Mouse (Mus musculus) thymus, postnatal 4 days (tissue): Measurements from ENCODE around the gene Pcmt1.
"Not testable (repeated sequence)": the region's sequence is repeated elsewhere in the genome, so short reads cannot be mapped to it uniquely, and the experiment has no call there.

ENCODE experiments used
- DNase-seq: peaks from one replicate; pipeline ENCODE4 v3.0.0; 2021

Gene Pcmt1

DNA sequence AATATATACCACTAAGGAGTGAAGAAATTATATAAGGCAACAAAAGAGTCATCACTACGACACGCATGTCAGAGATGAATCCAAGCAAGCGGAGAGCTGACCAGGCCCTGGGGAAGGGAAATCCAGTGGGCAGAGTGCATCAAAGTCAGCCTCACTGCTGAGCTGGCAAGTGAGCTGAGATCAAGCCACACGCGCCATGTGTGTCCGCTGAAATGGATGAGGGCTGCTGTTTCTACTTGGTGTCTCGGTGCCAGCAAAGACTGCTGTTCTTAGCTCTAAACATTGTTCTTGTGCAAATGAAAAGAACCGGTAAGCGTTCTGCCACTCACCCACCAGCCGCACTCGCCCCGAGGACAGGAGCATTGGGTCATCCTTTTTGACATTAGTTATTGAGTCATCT lies 40.6 kb downstream of the Pcmt1 start:
- DNase-seq = no peak

DNA sequence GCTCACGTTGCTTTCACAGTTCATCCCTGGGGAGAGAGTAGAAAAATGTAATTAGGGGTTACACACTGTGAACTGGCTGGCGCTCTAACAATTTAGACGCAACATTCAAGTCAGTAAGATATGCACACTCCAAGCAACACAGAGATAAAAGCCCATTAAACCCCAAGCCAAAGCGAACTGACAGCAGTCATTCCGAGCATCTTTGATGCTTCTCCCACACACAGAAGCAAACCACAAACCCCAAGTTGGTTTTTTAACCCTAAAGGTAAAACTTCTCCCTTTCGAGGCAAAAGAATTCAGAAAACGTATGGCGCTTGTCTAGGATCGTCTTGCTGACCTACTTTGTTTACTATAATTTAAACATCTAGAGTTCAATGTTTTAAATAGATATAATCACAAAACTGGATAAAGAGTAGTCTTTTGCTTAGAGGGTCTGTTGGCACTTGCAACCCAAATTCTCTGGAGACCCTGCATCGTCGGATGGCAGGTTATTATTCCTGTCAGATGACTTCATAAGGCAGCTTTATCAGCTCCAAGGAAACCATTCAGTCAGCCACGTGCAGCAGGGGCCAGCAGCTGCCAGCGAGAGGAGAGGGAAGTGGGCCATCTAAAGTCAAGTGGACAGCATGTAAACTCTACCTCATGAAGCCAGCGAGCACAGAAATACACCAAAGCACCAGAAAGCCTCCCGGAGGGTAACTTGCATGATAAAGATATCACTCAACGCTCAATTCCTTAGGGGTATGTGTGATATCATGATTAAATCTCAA lies 49.8 kb downstream of the Pcmt1 start:
- no peak for DNase-seq

DNA sequence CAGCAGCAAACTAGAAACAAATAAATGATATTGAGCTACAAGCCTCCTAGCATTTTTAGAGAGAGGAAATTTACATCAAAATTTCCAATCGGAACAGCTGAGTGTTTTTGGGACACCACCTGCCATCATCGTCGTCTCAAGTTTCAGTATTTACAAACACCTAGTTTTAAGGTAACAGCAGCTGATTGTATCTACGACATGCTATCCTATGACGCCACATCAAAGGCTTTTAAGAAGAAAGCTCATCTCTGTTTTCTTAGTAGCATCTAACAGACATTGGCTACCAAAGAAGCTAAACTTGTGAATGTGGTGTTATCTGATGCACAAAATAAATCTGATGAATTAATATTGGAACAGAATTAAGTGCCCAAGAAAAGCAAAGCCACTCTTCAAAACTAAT lies 50.6 kb downstream of the Pcmt1 start:
- no peak for DNase-seq

DNA sequence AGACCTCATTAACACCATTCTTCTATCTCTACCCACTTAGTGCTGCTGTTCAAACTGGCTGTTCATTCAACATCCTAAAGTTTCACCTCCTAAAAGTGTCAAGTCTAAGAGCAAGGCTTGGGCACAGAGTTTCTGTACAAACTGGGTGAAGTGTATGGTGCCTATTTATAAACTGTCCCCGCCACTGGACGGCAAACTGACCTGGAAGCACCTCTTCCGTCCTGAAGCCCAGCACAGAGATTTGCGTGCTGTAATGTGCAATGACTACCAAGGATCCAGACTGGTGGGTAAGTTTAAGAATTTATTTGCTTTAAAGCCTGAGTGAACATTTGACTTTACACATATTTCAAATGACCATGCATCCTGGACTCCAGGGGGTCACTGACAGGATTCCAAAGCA lies 51.8 kb downstream of the Pcmt1 start:
- DNase-seq = no peak

DNA sequence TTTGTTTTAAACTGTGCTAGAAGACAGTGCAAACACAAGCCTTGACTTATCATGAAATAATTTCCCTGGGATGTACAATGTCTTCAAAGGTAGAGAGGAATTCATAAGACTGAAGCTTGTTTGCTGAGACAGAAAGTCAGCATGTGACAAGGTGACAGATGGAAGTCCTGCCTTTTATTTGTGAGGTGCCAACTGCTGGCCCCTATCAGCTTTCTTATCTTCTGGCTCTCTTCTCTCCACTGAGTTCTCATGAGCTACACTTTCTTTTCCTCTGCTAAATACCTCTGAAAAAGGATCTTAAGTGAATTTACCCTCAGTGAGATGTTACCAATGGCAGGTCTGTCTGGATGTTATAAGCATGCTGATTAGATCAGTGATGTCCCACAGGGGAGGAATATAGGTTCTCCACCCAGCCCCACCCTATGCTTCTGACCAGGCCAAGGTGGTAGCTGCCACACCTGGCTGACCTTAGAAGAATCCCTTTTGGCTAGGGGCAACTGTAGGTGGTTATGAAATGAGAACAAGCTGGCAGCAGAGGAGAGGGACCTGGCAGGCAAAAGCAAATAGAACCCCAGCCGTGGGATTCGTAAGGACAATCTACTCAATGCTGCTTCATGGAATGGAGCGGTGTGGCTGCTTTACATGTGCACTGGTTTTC lies 56.9 kb downstream of the Pcmt1 start:
- no peak for DNase-seq

DNA sequence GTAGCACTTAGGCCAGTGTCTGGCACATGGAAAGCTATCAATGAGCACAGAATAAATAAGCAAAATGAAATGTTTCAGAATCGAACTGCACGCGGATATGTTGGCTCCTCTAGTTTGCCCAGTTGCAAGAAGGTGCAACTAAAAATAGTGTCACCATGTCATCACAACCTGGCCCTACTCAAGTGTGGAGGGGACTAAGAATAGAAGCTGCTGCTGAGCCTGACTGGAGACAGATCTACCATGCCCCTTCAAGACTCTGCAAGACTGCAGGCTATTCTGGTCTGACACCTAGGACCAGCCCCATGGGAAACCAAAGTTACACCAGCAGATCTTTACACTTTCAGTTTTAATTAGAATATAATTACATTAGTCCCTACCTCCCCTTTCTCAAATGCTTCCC lies 58.6 kb downstream of the Pcmt1 start:
- no peak for DNase-seq

DNA sequence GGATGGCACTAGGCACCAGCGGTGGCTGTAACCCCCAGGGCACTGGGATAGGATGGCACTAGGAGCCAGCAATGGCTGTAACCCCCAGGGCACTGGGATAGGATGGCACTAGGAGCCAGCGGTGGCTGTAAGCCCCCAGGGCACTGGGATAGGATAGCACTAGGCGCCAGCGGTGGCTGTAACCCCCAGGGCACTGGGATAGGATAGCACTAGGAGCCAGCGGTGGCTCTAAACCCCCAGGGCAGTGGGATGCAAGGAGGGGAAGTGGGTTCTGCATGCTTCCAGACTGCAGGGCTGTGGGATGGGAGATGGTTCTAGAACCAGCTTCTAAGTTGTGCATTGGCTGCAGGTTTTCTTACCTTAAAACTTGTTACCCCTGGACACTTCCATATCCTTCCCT lies 60.2 kb downstream of the Pcmt1 start:
- no peak for DNase-seq

DNA sequence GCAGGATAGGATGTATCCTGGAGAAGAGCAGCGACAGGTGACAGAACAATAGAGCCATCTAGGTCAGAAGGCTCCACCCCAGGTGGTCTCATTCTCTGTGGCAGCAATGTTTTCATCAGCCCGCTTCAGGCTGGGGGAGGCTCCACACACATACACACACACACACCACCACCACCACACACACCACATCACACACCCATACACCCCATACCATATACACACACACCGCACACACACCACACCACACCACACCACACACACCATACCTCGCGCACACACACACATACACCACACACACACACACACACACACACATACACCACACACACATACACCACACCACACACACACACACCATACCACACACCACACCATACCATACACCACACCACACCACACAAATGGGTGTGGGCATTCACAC lies 61.1 kb downstream of the Pcmt1 start:
- no peak for DNase-seq

DNA sequence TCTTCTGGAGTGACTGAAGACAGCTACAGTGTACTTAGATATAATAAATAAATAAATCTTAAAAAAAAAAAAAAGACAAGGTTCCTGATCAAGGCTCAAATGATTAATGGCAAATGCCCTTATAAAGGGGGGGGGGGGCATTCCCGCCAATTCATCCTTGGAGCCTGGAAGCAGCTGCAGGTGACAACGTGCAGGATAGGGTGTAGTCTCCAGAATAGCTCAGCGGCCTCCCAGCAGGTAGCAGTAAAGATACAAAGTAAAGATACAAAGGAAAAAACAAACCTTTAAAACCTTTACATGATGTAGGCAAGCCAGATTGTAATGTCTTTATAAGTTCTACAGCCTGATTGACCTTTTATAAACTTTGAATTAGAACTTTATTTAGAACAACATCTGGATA lies 63.4 kb downstream of the Pcmt1 start:
- not testable (repeated sequence) for DNase-seq

DNA sequence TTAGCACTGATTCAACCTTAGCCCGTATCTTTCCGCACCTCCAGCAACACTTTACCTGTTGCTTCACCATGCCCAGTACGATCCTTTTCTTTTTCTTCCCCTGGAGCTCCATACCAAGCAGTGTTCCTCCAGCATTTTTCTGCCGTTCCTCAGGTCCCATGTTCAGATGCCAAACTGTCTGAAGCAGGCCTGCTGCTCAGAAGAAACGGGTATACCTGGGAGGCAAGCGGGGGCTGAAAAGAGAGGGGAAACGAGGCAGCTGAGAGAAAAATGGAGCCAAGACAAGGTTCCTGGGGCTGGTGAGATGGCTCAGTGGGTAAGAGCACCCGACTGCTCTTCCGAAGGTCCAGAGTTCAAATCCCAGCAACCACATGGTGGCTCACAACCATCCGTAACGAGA lies 63.8 kb downstream of the Pcmt1 start:
- not testable (repeated sequence) for DNase-seq

DNA sequence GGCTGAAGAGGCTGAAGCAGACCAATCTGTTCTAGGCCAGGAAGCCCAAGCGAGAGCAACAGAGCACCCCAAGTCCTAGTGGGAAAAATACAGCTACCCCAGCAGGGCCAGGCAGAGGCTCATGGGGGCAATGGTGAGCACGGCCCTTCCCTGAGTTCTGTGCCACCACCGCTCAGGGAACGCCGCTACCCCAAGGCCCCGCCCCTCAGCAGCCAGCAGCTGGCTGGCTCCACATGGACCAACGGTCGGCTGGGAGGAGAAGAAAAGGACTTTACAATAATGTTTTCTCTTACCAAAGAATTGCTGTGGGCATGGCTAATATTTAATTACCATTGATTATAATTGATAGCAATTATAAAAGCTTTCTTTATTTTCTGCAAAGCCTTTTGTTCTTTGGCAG lies 66.1 kb downstream of the Pcmt1 start:
- DNase-seq = no peak

DNA sequence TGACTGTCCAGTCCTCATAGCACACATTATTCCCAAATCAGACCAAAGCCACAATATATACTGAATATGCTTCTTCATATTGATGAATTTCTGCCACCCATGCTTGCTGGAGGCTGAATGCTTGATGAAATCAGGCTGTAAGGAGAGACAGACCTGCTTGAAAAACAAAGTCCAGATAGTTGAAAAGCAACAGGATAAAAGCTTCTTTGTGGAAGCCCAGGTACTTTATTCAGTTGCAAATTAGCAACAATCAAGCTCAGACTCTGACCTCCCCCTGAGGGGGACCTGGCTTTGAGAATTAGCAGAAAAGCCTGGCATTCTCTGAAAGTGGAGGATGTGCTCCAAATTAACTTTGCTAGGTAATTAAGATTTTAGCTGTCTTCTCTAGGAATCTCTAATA lies 68.7 kb downstream of the Pcmt1 start:
- DNase-seq = not testable (repeated sequence)

DNA sequence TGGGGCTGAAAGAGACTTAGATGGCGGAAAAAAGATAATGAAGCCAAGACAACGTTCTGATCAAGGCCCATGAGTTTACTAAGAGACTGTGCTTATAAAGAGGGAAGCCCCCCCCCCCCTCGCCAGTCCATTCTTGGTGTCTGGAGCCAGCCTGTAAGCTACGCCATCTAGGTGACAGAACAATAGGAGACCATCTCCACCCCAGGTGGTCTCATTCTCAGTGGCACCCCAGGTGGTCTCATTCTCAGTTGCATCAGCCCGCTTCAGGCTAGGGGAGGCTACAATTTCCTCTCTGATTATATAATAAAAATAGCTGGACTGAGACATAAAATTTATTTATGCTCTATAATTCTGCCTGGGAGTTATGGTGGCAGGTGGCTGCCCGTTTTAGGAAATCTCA lies 69.3 kb downstream of the Pcmt1 start:
- no peak for DNase-seq

DNA sequence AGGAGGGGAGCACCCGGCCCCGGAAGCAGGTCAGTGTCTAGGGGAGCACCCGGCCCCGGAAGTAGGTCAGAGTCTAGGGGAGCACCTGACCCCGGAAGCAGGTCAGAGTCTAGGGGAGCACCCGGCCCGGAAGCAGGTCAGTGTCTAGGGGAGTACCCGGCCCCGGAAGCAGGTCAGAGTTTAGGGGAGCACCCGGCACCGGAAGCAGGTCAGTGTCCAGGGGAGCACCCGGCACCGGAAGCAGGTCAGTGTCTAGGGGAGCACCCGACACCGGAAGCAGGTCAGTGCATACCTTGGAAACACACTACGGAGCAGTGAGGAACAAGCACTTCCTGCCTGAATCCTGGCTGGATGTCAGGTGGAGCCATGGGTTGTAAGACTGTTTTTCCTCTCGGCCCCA lies 72.3 kb downstream of the Pcmt1 start:
- DNase-seq = no peak

DNA sequence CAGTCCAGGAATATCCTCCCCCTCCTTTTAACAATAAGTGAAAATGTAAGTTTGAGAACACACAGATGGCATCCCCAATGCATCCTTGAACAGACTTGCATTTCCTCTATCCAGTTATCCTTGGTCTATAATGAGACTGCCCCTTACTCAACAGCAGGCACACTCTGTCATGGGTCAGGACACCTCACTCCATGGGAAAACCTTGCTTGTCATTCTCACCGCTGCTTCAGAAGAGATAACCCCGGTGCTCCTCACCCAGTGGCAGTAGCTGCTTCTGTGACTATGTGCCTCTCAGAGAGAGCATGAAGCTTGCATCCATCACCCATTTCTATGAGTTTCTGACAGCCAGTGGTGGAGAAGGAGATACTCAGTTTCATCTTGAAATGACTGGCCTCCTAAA lies 74.5 kb downstream of the Pcmt1 start:
- no peak for DNase-seq

DNA sequence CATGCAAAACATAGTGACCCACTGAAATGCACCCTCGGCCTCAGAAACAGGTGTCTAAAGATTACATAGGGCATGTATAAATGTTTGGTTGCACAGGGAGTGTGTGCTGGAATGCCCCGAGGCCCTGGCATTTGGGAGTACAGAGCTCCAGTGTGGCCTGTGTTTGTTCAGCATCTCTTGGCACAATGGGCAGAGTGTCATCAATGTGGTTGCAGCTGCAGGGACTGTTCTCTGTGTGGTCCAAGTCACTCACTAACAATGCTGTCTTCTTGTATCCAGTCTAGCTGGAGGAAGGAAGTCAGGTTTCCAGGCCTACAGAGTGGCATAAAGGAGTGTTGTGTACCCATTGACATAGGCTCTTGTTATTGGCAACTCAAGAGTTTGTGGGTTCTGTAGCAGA lies 75.8 kb downstream of the Pcmt1 start:
- no peak for DNase-seq

DNA sequence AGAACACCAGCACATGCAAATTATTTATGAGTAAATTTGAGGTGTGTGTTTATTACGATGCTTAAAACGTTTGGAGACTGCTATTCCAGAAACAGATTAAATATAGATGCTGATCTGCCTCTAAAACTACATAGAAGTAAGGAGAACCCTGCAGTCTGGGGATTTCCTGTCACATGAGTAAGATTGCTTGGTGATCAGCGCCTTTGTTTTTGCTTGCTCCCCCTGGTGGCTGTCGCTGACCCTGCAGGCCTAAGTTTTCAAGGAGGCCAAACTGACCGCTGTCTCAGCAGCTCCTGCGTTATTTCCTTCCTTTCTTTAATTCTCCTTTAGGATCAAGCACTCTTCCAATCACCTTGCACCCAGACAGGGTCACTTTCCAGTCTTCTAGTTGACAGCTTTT lies 80.3 kb downstream of the Pcmt1 start:
- peak; percentile 83 for DNase-seq

DNA sequence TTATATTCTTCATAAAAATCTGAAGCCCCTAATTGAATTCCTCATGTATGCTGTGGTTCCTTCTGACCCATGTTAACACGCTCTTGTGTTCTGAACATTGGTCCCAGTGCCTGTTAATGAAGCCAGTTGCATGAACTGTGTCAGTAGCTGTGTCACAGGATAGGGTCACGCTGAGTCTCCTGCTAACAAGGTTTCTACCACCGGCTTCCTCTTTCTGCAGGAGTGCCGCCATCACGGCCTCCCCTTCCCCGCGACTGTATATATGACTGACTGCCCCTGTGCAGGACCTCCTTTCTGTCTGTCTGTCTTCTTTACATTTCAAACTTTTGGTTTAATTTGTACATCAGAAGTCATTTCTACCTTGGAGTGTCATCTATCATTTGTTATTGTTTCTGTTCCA lies 82.8 kb downstream of the Pcmt1 start:
- no peak for DNase-seq

DNA sequence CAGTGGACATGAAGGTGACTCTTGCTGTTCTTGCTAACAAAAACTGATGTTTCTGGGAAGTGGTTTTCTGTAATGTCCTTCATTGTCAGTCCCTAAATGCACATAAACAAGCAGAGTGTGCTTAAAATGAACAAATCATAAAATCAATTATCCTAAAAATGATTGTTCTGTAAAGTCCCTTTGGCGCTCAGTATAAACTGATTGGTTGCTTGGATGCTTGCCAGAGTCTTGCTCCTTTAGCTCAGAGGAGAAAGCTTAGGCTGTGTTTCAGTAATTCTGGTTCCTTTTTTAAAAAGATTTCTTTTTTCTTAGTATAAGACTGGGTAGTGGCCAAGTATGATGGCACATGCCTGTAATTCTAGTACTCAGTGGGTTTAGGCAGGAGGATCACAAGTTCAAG lies 84.7 kb downstream of the Pcmt1 start:
- DNase-seq = no peak

DNA sequence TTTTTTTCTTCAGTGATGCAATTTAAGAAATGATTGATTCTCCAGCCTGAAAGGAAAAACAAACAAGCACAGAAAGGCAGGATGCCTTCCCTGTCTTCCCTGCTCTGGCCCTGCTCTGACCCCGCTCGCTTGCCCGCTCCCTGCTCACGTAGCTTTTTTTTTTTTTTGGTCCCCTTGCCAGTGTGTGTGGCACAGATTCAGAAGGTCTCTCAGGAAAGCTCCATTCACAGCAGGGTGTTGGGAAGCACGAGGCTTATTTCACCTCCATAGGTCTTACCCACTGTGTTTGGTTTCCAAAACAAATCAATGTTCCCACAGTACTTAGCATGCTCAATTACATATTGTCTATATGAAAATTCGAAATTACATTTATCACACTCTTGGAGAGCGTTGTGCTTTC lies 86.1 kb downstream of the Pcmt1 start:
- no peak for DNase-seq

DNA sequence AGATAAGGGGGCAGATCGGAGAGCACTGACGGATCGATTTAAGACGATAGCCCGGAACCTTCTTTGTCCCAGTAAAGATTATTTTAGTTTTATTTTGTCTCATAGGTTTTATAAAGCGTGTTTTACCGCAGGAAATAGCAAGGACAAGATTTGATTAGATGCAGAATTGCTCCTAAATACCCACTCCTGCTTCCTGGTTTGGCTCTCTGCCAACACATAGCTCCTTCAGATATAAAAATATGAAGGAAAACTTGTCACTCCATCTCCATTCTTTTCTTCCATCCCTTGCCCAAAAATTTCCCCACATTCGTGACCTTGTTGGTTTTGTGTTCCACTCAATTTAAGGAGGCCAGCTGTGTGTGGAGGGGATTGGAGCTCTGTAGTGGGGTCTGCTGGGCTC lies 90.1 kb downstream of the Pcmt1 start:
- DNase-seq = no peak

DNA sequence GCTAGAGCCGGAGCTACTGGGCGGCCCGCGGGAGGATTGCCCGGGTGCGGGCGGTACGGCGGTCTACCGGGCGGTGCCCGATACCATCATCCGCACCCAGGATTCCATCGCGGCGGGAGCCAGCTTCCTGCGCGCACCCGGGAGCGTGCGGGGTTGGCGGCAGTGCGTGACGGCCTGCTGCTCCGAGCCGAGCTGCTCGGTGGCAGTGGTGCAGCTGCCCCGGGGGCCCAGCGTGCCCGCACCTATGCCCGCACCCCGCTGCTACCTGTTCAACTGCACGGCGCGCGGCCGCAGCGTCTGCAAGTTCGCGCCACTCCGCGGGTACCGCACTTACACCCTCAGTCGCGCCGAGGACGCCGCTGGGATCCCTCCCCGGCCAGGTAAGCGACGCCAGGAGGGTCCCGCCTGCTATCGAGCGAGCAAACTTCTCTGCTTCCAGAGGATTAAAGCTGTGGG lies 90.7 kb downstream of the Pcmt1 start:
- DNase-seq = no peak

DNA sequence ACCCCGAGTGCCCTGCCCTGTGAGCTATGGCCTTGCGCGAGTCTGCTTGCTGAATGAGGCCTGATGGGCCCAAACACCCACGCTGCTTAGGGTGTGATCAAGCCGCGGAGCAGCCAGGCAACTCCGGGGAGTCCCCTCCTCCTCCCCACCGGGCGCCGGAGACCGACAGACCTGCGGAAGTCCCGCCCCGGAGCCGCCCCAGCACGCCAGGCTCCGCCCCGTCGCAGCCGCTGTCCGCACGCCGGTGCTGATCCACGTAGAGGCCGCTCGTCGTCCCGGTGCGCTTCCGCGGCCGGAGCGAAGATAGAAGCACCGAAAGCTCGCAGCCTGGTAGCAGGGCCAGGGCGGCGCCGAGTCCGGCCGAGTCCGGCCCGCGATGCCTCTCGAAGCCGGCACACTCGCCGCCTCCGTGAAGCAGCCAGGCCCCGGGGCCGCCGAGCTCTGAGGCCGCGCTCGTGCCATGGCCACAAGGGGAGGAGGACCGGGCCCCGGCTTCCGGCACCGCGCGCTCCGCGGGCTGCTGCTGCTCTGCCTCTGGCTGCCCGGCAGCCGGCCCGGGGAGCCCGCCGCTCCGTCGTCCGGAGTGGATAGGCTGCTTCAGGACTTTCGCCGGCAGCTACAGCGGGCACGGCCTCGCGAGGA lies 91.2 kb downstream of the Pcmt1 start, which contains the start of gene Lrp11:
Lrp11 (plus strand) TSS at position 209 of the 642 bp plus-strand sequence.
- DNase-seq = peak; percentile 97

DNA sequence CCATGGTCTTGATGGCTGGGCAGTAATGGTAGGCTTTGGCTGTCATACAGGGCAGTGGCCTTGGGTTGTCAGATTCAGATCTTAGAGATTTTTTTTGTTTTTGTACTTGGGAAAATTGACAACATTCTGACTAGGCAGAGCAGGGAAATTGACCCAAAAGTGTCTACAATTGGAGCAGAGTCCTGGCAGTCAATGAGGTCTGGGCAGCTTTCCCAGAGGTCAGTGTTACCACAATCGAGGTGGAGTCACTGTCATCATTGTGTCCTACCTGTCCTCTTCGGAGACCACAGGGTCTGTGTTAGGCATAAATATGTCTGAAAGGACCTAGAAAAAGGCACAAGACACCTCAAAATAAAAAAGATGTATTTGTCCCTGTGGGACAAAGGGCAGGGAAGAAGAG lies 94.2 kb downstream of the Pcmt1 start:
- DNase-seq = no peak
